Mouse (Mus musculus) thymus, adult 2 months (tissue): ENCODE results near the gene Tmem185a.
"Not testable (repeated sequence)": the region's sequence is repeated elsewhere in the genome, so short reads cannot be mapped to it uniquely, and the experiment has no call there.

ENCODE experiments used
- CTCF ChIP-seq: fragments of 200-500 bp; IDR thresholded peaks from 2 replicates; pipeline ENCODE4 v1.5.1; 2012; ENCODE audit warnings: mild to moderate bottlenecking, control low read depth, low read length, moderate library complexity, borderline replicate concordance; ENCODE audit not compliant: control insufficient read depth, poor library complexity, insufficient read depth; ENCODE audit errors: extremely low read depth
- POLR2A ChIP-seq: fragments of 200-500 bp; IDR thresholded peaks from 2 replicates; pipeline ENCODE4 v1.6.1; 2012; ENCODE audit warnings: mild to moderate bottlenecking, low read length, control low read depth, moderate library complexity; ENCODE audit not compliant: control insufficient read depth, poor library complexity, insufficient read depth; ENCODE audit errors: extremely low read depth

- not testable (repeated sequence) for TF ChIP-seq CTCF, POLR2A
Measured at GRCm38 (mm10) chrX:70514413-70514812, 37.4 kb upstream of the Tmem185a start.
